Mouse (Mus musculus) embryonic facial prominence, embryonic 10.5 days (tissue): ENCODE measurements around the gene Casq2. TPM values are rescaled to one million over a fixed set of nuclear protein-coding genes. Genes with fewer than 3 reads are reported as not detected.

Source experiments
- DNase-seq: peaks from one replicate; pipeline ENCODE4 v3.0.0-alpha.2; 2017; ENCODE audit warnings: low spot score
- H3K27ac ChIP-seq: fragments of 300-500 bp; sonication (generic); replicated peaks from 2 replicates; pipeline ENCODE4 v1.5.1; 2016; ENCODE audit warnings: mild to moderate bottlenecking
- H3K27me3 ChIP-seq: fragments of 300-500 bp; sonication (generic); replicated peaks from 2 replicates; pipeline ENCODE4 v1.6.1; 2016; ENCODE audit warnings: low read depth, mild to moderate bottlenecking; ENCODE audit not compliant: poor library complexity, severe bottlenecking
- H3K36me3 ChIP-seq: fragments of 300-500 bp; sonication (generic); replicated peaks from 2 replicates; pipeline ENCODE4 v1.6.1; 2016; ENCODE audit warnings: mild to moderate bottlenecking, moderate library complexity
- H3K4me1 ChIP-seq: fragments of 300-500 bp; sonication (generic); 2 replicates; pipeline ENCODE4 v1.6.1; 2016
- H3K4me3 ChIP-seq: fragments of 300-500 bp; sonication (generic); 2 replicates; pipeline ENCODE4 v1.5.1; 2016; ENCODE audit warnings: mild to moderate bottlenecking, moderate library complexity
- H3K9me3 ChIP-seq: fragments of 300-500 bp; sonication (generic); 2 replicates; pipeline ENCODE4 v1.6.1; 2016; ENCODE audit warnings: mild to moderate bottlenecking
- WGBS: fragments of 180-500 bp; shearing (Covaris S2); methylation state at CpG from one replicate; pipeline ENCODE4 v1.1.7; 2016; 5-methylcytosine and 5-hydroxymethylcytosine counted together
- polyA plus RNA-seq: library from polyadenylated mRNA; unstranded; fragments of >200 nt; fragmentation: Nextera tagmentation; extraction: Ambion mirVana; gene quantifications from 2 replicates; pipeline ENCODE4 v1.2.1, GENCODE M21; 2016

Gene Casq2
- polyA plus RNA-seq, 1 experiment from 2014 or later: 0.10 TPM

DNA sequence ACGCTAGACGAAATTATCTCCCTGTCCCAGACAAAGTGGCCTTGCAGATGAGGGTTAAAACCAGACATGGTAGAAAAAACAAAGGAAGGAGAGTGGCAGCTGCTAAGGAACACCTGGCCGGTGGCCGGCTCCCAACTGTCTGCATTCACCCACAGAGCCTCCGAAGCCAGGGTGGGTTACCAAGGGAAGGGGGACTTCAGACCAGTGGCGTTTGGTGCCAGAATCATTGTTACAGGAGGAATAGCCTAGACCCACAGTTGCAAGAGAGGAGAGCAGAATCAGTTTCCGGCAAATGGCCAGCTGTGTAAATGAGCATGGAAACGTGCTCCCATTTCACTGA lies 23.6 kb upstream of the Casq2 start:
- H3K27me3 ChIP-seq: no peaks in the 10 kb centered on the region; the same call in 1 of the 2 replicates
- H3K4me1 ChIP-seq: peaks cover 14% of the 10 kb centered on the region
- no peaks in the 10 kb centered on the region for H3K36me3 ChIP-seq
- H3K9me3 ChIP-seq: no peaks in the 10 kb centered on the region
- 0 out of 2 replicates have a peak overlapping the region, but pooled peaks have one; percentile 23 for H3K4me3 ChIP-seq
- no peak for DNase-seq
- H3K27ac ChIP-seq: peak overlapping the region; percentile 48; the same call in 1 of the 2 replicates
- 34% methylated on average over 8 of the region's 8 CpGs for WGBS

GRCm38 (mm10) chr3:102063273-102064120 lies 22.7 kb upstream of the Casq2 start:
- Histone ChIP-seq H3K4me3 (no peak overlapping the region), H3K36me3 (no peaks in the 10 kb centered on the region), H3K27ac (0 out of 2 replicates have a peak overlapping the region, but pooled peaks have one; percentile 48), H3K9me3 (no peaks in the 10 kb centered on the region), H3K27me3 (no peaks in the 10 kb centered on the region; the same call in 1 of the 2 replicates), H3K4me1 (peaks cover 13% of the 10 kb centered on the region)
- 75% methylated on average over 10 of the region's 10 CpGs for WGBS
- DNase-seq: no peak

DNA sequence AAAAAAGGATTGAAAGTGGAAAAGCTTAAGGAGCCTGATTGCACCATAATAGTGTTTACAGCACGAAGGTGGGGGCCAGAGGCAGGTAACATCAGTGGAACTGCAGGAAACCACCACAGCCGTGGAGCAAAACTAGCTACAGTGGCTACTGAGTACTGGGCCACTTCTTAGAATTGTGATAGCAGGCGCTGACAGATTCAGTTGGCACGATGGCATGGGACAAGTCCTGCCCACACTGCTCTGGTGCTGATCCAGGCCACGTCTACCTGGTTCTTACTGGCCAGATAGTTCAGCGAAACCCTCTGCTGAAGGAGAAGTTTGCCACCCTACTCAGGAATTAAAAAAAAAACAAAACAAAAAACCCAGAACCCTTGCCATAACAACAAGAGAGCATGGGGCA lies 21.6 kb upstream of the Casq2 start:
- DNase-seq: no peak
- H3K9me3 ChIP-seq: no peaks in the 10 kb centered on the region
- peaks cover 13% of the 10 kb centered on the region for H3K4me1 ChIP-seq
- H3K27ac ChIP-seq: no peak overlapping the region
- 88% methylated on average over 6 of the region's 6 CpGs for WGBS
- H3K36me3 ChIP-seq: no peaks in the 10 kb centered on the region
- H3K27me3 ChIP-seq: no peaks in the 10 kb centered on the region; the same call in 1 of the 2 replicates
- H3K4me3 ChIP-seq: no peak overlapping the region

- Histone ChIP-seq H3K9me3 (no peaks in the 10 kb centered on the region), H3K27me3 (no peaks in the 10 kb centered on the region; the same call in 1 of the 2 replicates), H3K36me3 (no peaks in the 10 kb centered on the region), H3K4me3 (no peak overlapping the region), H3K4me1 (peaks cover 5% of the 10 kb centered on the region), H3K27ac (no peak overlapping the region)
- 52% methylated on average over 1 of the region's 1 CpGs for WGBS
- DNase-seq: no peak
Observed at GRCm38 (mm10) chr3:102067306-102067705, 18.9 kb upstream of the Casq2 start.

DNA sequence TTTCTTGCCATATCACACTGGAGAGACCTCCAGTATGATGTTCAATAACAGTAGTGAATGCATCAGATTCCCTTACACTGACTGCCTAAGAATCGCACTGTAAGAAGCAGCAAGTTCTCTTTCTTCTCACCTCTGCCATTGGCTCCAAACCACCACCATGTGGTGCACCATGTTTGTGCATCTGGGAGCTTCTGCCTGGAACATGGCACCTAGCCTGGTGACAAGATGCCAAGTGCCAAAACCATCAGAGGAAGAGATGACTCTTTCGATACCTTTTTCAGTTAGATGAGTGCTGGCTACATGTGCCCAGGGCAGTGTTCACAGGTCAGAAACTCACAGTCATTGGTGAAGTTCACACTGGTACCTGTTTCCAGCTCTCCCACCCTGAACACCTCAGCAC lies 18.4 kb upstream of the Casq2 start:
- WGBS: 95% methylated on average over 2 of the region's 2 CpGs
- Histone ChIP-seq H3K9me3 (no peaks in the 10 kb centered on the region), H3K4me1 (no peaks in the 10 kb centered on the region), H3K27ac (no peak overlapping the region), H3K27me3 (no peaks in the 10 kb centered on the region; the same call in 1 of the 2 replicates), H3K36me3 (no peaks in the 10 kb centered on the region), H3K4me3 (no peak overlapping the region)
- DNase-seq: no peak

DNA sequence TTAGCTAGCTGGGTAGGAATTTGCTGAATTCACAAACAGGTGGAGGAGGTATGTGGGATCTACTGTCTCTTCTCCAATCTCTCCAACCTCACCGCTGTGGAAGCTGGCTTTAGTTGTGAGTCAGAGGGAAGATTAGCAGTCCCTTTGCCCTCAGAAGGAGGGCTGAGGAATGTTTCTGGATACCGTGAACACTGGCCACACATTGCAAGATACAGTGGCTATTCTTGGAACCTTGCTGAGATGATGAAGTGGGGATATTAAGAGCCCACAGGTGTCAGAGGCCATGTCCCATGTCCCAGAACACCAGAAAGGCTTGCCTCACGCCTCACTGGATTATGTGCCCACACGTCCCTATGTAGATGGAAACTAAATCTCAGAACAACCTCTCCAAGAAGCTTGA lies 17.0 kb upstream of the Casq2 start:
- no peaks in the 10 kb centered on the region for H3K27me3 ChIP-seq
- DNase-seq: no peak
- no peaks in the 10 kb centered on the region for H3K36me3 ChIP-seq
- no peaks in the 10 kb centered on the region for H3K4me1 ChIP-seq
- H3K4me3 ChIP-seq: no peak overlapping the region
- no peaks in the 10 kb centered on the region for H3K9me3 ChIP-seq
- 87% methylated on average over 4 of the region's 4 CpGs for WGBS
- no peak overlapping the region for H3K27ac ChIP-seq

- Histone ChIP-seq H3K27ac (no peak overlapping the region), H3K4me1 (no peaks in the 10 kb centered on the region), H3K36me3 (no peaks in the 10 kb centered on the region), H3K27me3 (no peaks in the 10 kb centered on the region), H3K9me3 (no peaks in the 10 kb centered on the region), H3K4me3 (no peak overlapping the region)
- DNase-seq: no peak
- 87% methylated on average over 5 of the region's 5 CpGs for WGBS
Observed at GRCm38 (mm10) chr3:102069686-102070085, 16.5 kb upstream of the Casq2 start.

DNA sequence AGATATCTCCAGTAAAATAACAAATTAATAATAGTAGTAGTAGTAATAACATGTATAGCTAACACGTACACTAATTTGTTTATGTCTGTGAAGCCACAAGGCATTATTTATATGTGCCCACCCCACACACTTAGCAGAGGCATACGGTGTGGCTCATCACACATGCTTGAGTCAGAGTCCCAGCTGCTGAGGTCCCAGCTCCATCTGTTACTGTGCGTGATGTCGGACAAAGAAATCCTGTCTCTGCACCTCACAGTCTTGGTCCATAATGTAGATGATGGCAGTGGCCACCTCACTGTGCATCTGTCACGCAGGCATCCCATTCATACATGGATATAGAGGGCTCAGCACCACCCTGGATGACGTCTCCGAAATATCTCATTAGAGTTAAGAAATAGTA lies 15.9 kb upstream of the Casq2 start:
- Histone ChIP-seq H3K27me3 (no peaks in the 10 kb centered on the region), H3K9me3 (no peaks in the 10 kb centered on the region), H3K4me3 (no peak overlapping the region), H3K27ac (no peak overlapping the region), H3K4me1 (no peaks in the 10 kb centered on the region), H3K36me3 (no peaks in the 10 kb centered on the region)
- 92% methylated on average over 7 of the region's 7 CpGs for WGBS
- no peak for DNase-seq

GRCm38 (mm10) chr3:102071016-102071415 lies 15.2 kb upstream of the Casq2 start:
- no peak overlapping the region for H3K4me3 ChIP-seq
- DNase-seq: no peak
- H3K27ac ChIP-seq: no peak overlapping the region
- H3K4me1 ChIP-seq: no peaks in the 10 kb centered on the region
- H3K9me3 ChIP-seq: no peaks in the 10 kb centered on the region
- no peaks in the 10 kb centered on the region for H3K36me3 ChIP-seq
- no peaks in the 10 kb centered on the region for H3K27me3 ChIP-seq
- 93% methylated on average over 3 of the region's 3 CpGs for WGBS

DNA sequence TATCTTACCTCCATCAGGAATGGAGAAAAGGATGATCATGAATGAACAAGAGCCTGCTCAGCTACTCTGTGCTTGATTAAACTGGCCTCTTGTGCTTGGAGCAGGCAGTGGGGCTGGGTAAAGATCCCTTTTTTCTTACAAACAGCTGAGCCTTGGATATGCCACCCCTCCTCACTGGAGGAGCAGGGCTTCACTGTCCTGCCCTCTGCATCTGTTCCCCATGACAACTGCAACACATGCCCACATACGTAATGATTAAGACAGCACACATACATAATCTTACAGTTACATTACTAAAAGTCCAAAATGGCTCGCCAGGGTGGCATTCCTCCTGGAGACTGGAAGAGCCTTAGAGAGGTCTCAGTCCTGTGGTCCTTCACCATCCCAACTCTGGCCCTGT lies 6.8 kb upstream of the Casq2 start:
- peaks cover 17% of the 10 kb centered on the region for H3K4me1 ChIP-seq
- DNase-seq: no peak
- H3K4me3 ChIP-seq: no peak overlapping the region
- H3K27ac ChIP-seq: no peak overlapping the region
- no peaks in the 10 kb centered on the region for H3K36me3 ChIP-seq
- peaks cover 21% of the 10 kb centered on the region for H3K27me3 ChIP-seq
- WGBS: 90% methylated on average over 2 of the region's 2 CpGs
- no peaks in the 10 kb centered on the region for H3K9me3 ChIP-seq

GRCm38 (mm10) chr3:102081862-102082261 lies 4.4 kb upstream of the Casq2 start:
- peak; percentile 75 for DNase-seq
- H3K4me1 ChIP-seq: peaks cover 25% of the 10 kb centered on the region
- H3K36me3 ChIP-seq: no peaks in the 10 kb centered on the region
- H3K27me3 ChIP-seq: peaks cover 45% of the 10 kb centered on the region
- H3K9me3 ChIP-seq: no peaks in the 10 kb centered on the region
- H3K4me3 ChIP-seq: no peak overlapping the region
- WGBS: 13% methylated on average over 3 of the region's 3 CpGs
- H3K27ac ChIP-seq: 0 out of 2 replicates have a peak overlapping the region, but pooled peaks have one; percentile 8

DNA sequence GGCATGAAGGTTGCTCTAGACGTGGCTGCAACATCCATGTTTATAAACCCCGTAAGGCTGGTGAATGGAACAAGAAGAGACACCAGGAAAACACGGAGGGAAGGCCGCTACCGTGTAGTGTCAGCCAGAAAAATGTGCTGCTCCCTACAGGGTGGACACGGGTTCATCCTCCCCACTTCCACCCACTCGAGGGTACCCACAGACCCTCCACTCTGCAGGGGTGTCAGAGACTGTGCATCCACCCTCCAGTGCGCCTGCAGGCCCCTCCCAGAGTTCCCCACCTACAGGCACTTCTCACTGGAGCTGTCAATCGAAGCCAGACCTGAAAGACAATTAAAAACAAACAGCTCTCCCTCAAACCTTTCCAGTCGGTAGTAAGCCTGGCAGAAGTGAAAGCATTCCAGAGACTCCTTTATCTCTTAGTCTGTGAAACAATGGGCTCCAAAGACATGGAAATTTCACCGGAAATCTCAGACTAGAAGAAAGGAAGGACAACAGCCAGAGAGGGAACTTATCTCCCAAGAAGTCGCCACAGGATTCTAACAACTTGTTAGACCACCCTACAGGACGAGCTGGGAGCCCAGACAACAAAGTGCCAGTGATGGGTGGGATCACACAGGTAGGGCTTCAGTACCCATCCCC lies 2.5 kb upstream of the Casq2 start:
- Histone ChIP-seq H3K27me3 (peaks cover 49% of the 10 kb centered on the region), H3K9me3 (no peaks in the 10 kb centered on the region), H3K4me3 (no peak overlapping the region), H3K27ac (peak overlapping the region; percentile 54), H3K36me3 (no peaks in the 10 kb centered on the region), H3K4me1 (peaks cover 28% of the 10 kb centered on the region)
- no peak for DNase-seq
- 16% methylated on average over 13 of the region's 13 CpGs for WGBS
